Mouse (Mus musculus) G1E (cell line): ENCODE data around the gene Madd.

Experiments used
- CTCF ChIP-seq: IDR thresholded peaks from 2 replicates; pipeline ENCODE4 v1.5.1; 2012; ENCODE audit warnings: low read depth, low read length, inconsistent platforms, mixed read lengths
- GATA1 ChIP-seq: IDR thresholded peaks from 2 replicates; pipeline ENCODE4 v1.6.1; 2012; ENCODE audit warnings: borderline replicate concordance, low read length, inconsistent platforms, mixed read lengths
- POLR2AphosphoS5 ChIP-seq: IDR thresholded peaks from 2 replicates; pipeline ENCODE4 v1.6.1; 2012; ENCODE audit warnings: low read depth, low read length, inconsistent platforms; ENCODE audit not compliant: insufficient replicate concordance
- TAL1 ChIP-seq: conservative IDR thresholded peaks from 2 replicates; pipeline ENCODE4 v1.6.1; 2012; ENCODE audit warnings: low read depth, low read length, inconsistent platforms, mixed read lengths

- no peak for TF ChIP-seq CTCF
- no peak for TF ChIP-seq POLR2AphosphoS5
- no peak for TF ChIP-seq GATA1
- TF ChIP-seq TAL1: no peak
Measured at GRCm38 (mm10) chr2:91087453-91087852, 96.2 kb downstream of the Madd start.
